Mouse (Mus musculus): ENCODE data around the gene Olfr1212.

Olfr1212 gene

DNA sequence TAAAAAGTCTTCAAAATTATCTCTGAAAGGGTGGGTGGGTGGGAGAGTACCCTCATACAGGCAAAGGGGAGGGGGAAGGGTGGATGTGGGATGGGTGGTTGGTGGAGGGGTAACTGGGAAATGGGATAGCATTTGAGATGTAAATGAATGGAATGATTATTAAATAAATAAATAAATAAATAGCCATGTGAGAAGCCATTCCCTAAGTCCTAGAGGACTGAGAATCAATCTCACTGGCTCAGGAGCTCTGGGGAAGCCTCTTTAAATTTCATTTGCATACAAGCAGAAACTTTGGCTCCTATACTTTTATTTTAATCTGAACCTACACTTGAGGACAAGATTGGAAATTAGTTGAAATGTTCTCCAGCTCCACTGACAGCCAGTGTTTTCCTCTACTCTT is at the start of gene Olfr1212:
TSS of gene Olfr1212 (plus strand) at position 301 of the 400 bp plus-strand sequence.
- DNase-seq (ENCODE audit: low read depth, low spot score) = no peak

GRCm38 (mm10) chr2:88915057-88915456 is 38.7 kb upstream of the Olfr1212 start, which contains the start of gene Olfr1209:
Gene Olfr1209, minus strand, starts transcription at chr2:88915157.
- DNase-seq (ENCODE audit: low read depth, low spot score) = no peak

DNA sequence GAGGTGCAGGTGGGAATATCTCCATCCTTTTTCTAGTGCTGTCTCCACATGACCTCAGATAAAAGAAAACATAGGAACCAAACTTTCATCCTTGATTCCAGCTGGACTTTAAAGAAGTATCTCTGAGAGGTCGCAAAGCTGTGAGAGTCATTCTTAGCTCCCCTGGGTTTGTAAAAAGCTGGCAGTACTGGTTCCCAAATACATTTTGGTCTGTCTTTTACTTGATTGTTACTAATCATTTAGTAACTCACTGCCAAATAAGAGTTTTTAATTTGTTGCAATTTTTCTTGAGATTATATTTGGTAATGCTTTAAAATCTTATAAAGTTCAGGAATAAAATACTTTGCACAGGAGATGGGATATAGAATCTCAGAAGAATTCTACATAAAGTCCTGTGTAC is 15.8 kb upstream of the Olfr1212 start, which contains the start of gene Olfr1211:
TSS of gene Olfr1211 (minus strand) at position 101 of the 400 bp plus-strand sequence.
- no peak for DNase-seq (ENCODE audit: low read depth, low spot score)

DNA sequence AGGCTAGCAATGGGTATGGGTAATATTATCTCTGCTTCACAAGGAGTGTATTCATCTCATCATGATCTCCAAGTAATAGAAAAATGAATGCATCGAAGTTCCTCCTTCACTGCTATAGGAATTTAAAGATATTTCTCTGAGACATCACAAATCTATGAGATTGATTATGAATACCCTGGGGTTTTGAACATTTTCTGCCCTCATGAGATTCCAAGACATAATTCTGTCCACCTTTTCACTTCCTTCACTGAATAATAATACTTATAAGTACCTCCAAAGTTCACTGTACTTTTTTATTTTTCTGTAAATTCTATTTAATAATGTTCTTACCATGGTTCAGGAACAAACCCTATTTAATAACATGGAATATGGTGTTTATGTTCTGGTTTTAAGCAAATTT is 26.4 kb downstream of the Olfr1212 start, which contains the start of gene Gm13762:
TSS of gene Gm13762 (minus strand) at position 101 of the 400 bp plus-strand sequence.
- no peak for DNase-seq (ENCODE audit: low read depth, low spot score)

- DNase-seq (ENCODE audit: low read depth, low spot score) = no peak
Observed at GRCm38 (mm10) chr2:88992553-88992952, 38.8 kb downstream of the Olfr1212 start, which contains the start of gene Olfr1214. Gene Olfr1214, minus strand, starts transcription at chr2:88992653.

DNA sequence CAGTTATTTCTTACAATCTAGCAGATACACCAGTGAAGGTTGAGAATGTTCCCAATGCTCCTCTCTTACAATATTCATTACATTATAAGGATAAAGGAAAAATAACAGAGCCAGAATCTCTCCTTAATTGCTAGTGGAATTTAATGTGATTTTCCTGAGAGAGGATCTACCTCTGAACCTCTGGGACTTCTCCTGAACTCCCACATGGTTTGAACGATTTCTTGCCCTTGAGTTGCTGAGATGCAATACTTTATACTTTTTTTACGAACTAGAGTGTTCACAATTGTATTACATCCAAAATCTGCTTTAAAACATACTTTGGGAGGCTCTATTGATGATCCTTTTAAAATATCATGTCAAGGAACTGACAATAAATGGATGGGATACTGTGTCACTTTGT is 53.1 kb downstream of the Olfr1212 start, which contains the start of gene Olfr1215:
TSS of gene Olfr1215 (minus strand) at position 101 of the 400 bp plus-strand sequence.
- DNase-seq (ENCODE audit: low read depth, low spot score) = no peak
